Mouse (Mus musculus) stomach, postnatal 0 days (tissue): Measurements from ENCODE around the gene March2. TPM values are rescaled to one million over a fixed set of nuclear protein-coding genes. Genes with fewer than 3 reads are reported as not detected.

Experiments used
- ATAC-seq: fragments of 200-750 bp; cut with Nextera tagmentation; 2 replicates; pipeline ENCODE4 v1.8.0; 2017; ENCODE audit not compliant: low FRiP score, low TSS enrichment
- DNase-seq: peaks from one replicate; pipeline ENCODE4 v3.0.0-alpha.2; 2016; ENCODE audit warnings: low spot score
- H3K27ac ChIP-seq: fragments of 300-500 bp; sonication (generic); replicated peaks from 2 replicates; pipeline ENCODE4 v1.5.1; 2014; ENCODE audit warnings: mild to moderate bottlenecking, control low read depth
- H3K27me3 ChIP-seq: fragments of 300-500 bp; sonication (generic); 2 replicates; pipeline ENCODE4 v1.6.1; 2014; ENCODE audit warnings: low read length; ENCODE audit not compliant: control insufficient read depth, insufficient read depth
- H3K36me3 ChIP-seq: fragments of 300-500 bp; sonication (generic); 2 replicates; pipeline ENCODE4 v1.6.1; 2014; ENCODE audit warnings: low read length, mixed read lengths; ENCODE audit not compliant: control insufficient read depth, insufficient read depth
- H3K4me1 ChIP-seq: fragments of 300-500 bp; sonication (generic); replicated peaks from 2 replicates; pipeline ENCODE4 v1.6.1; 2014; ENCODE audit warnings: antibody characterized with exemption; ENCODE audit not compliant: control insufficient read depth, insufficient read depth
- H3K4me2 ChIP-seq: fragments of 300-500 bp; sonication (generic); replicated peaks from 2 replicates; pipeline ENCODE4 v1.6.1; 2014; ENCODE audit warnings: low read depth, mild to moderate bottlenecking, control low read depth, moderate library complexity
- H3K4me3 ChIP-seq: fragments of 300-500 bp; sonication (generic); 2 replicates; pipeline ENCODE4 v1.5.1; 2014; ENCODE audit warnings: low read depth, low read length, control low read depth
- H3K9ac ChIP-seq: fragments of 300-500 bp; sonication (generic); 2 replicates; pipeline ENCODE4 v1.6.1; 2014; ENCODE audit warnings: mild to moderate bottlenecking, low read length, control low read depth, mixed read lengths
- H3K9me3 ChIP-seq: fragments of 300-500 bp; sonication (generic); 2 replicates; pipeline ENCODE4 v1.6.1; 2016; ENCODE audit warnings: low read length; ENCODE audit not compliant: control insufficient read depth
- CTCF ChIP-seq: IDR thresholded peaks from 2 replicates; pipeline ENCODE4 v1.5.1; 2016; ENCODE audit warnings: antibody characterized with exemption, low read depth, mild to moderate bottlenecking, moderate library complexity
- EP300 ChIP-seq: optimal IDR thresholded peaks from 2 replicates; pipeline ENCODE3; 2016; ENCODE audit warnings: antibody characterized with exemption
- WGBS: fragments of 180-500 bp; shearing (Covaris S2); extraction: QIAGEN DNeasy Blood & Tissue Kit; methylation state at CpG from one replicate; pipeline ENCODE4 v1.1.7; 2014; 5-methylcytosine and 5-hydroxymethylcytosine counted together
- polyA plus RNA-seq: library from polyadenylated mRNA; unstranded; fragments of >200 nt; fragmentation: Nextera tagmentation; extraction: Ambion mirVana; gene quantifications from 2 replicates; pipeline ENCODE4 v1.2.1, GENCODE M21; 2015

The March2 gene
- polyA plus RNA-seq, 1 experiment from 2014 or later, result 51.1 TPM

DNA sequence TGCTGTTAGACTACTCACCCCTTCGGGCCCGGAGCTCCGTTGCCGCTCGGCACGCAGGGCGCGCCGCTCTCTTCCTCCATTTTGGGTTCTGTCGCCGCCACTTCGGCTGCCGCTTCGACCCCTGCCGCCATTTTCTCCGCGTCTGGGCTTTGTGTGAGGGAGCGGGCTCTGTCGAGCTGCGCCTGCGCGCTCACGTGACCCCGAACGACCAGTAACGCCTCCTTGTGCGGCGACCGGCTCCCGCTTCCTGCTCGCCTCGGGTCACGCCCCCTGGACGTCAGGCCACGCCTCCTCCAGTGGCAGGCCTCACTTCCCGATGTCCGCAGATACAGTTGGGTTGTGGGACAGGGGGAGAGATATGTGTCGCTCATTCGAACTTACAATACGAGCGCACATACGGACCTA, 33.2 kb downstream of the March2 start:
- peak overlapping the region; percentile 94 for H3K4me3 ChIP-seq
- no peaks in the 10 kb centered on the region for H3K9me3 ChIP-seq
- H3K4me2 ChIP-seq, result peak overlapping the region; percentile 87
- peak overlapping the region; percentile 97 for H3K27ac ChIP-seq
- peaks cover 3% of the 10 kb centered on the region; the same call in 1 of the 2 replicates for H3K4me1 ChIP-seq
- DNase-seq, result peak; percentile 98
- H3K27me3 ChIP-seq, result no peaks in the 10 kb centered on the region
- peak; percentile 28; the same call in 1 of the 2 replicates for TF ChIP-seq CTCF
- TF ChIP-seq EP300, result no peak
- WGBS, result under 1% methylated on average over 42 of the region's 42 CpGs
- H3K9ac ChIP-seq, result peak overlapping the region; percentile 99
- peaks cover 2% of the 10 kb centered on the region; the same call in 1 of the 2 replicates for H3K36me3 ChIP-seq
- peak; percentile 98 for ATAC-seq

DNA sequence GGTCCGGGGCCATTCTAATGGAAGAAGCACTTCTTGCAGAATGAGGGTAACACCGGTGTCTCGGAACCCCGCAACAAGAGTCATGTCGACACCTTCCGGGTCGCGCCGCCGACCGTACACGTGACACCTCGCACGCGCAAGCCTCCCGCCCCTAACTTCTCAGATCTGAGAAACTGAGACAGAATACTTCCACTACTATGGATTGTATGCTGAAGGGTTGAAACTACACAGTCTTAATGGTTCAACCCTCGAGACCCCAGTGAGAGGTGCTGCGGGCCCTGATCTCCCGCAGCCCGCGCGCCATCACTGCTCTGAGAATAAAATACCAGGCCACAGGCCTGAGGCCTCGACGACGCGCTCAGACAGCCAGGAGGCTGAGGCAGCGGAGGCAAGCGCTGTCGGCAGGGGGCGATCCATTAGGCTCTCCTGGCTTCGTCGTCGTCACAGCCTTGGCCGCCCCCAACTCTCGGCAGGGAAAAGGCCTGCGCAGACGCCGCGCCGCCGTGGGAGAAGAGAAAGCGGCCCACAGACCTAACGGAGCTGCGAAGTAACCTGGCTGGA, 33.7 kb downstream of the March2 start:
- peak; percentile 76 for ATAC-seq
- no peak for TF ChIP-seq EP300
- peak; percentile 66 for TF ChIP-seq CTCF
- H3K4me3 ChIP-seq, result peak overlapping the region; percentile 94
- H3K36me3 ChIP-seq, result peaks cover 2% of the 10 kb centered on the region; the same call in 1 of the 2 replicates
- under 1% methylated on average over 43 of the region's 44 CpGs for WGBS
- H3K9ac ChIP-seq, result peak overlapping the region; percentile 99
- peaks cover 3% of the 10 kb centered on the region; the same call in 1 of the 2 replicates for H3K4me1 ChIP-seq
- peak overlapping the region; percentile 97 for H3K27ac ChIP-seq
- H3K4me2 ChIP-seq, result peak overlapping the region; percentile 87
- DNase-seq, result peak; percentile 73
- no peaks in the 10 kb centered on the region for H3K27me3 ChIP-seq
- H3K9me3 ChIP-seq, result no peaks in the 10 kb centered on the region

DNA sequence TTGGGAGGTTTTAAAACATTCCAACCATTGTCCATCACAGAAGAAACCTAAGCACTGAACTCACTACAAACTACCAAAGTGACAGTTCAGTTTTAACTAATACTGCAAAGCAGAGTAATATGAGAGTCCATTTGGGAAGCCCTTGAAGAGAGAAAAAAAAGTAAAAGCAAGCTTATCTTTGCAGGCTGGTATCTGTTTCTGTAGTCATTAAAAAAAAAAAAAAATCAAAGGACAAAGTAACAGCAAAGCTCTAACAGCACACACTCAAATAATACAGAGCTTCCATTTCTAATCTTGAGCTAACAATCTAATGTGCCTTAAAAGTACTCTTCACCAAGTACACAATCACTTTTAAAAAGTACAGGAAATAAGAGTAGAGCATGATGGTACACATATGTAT, 36.7 kb downstream of the March2 start:
- H3K4me3 ChIP-seq, result no peak overlapping the region
- no peaks in the 10 kb centered on the region for H3K27me3 ChIP-seq
- H3K9ac ChIP-seq, result no peak overlapping the region
- no peak overlapping the region for H3K4me2 ChIP-seq
- no peak overlapping the region for H3K27ac ChIP-seq
- H3K4me1 ChIP-seq, result peaks cover 3% of the 10 kb centered on the region; the same call in 1 of the 2 replicates
- TF ChIP-seq EP300 (no peak), CTCF (no peak)
- ATAC-seq, result no peak
- H3K9me3 ChIP-seq, result no peaks in the 10 kb centered on the region
- H3K36me3 ChIP-seq, result peaks cover 2% of the 10 kb centered on the region; the same call in 1 of the 2 replicates
- DNase-seq, result no peak

DNA sequence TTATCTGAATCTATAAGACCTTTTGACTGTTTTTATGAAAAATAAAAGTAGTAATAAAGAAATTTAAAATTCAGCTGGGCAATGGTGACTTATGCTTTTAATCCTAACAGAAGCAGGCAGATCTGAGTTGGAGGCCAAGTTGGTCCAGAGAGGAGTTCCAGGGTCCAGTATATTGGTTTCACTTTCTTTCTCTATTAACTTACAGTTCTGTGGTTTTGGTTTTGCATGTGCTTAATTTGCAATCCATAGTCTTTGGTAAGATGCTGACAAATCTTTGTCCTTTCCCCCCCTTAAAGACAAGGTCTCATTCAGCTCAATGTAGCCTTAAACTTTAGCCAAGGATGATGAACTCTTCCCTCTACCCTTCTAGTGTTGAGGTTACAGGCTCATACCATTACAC, 39.7 kb downstream of the March2 start:
- H3K36me3 ChIP-seq, result peaks cover 6% of the 10 kb centered on the region; the same call in 1 of the 2 replicates
- no peaks in the 10 kb centered on the region for H3K27me3 ChIP-seq
- no peak for TF ChIP-seq CTCF
- no peaks in the 10 kb centered on the region for H3K4me1 ChIP-seq
- no peak overlapping the region for H3K9ac ChIP-seq
- ATAC-seq, result no peak
- no peaks in the 10 kb centered on the region for H3K9me3 ChIP-seq
- H3K4me2 ChIP-seq, result no peak overlapping the region
- H3K27ac ChIP-seq, result no peak overlapping the region
- H3K4me3 ChIP-seq, result no peak overlapping the region
- no peak for DNase-seq

DNA sequence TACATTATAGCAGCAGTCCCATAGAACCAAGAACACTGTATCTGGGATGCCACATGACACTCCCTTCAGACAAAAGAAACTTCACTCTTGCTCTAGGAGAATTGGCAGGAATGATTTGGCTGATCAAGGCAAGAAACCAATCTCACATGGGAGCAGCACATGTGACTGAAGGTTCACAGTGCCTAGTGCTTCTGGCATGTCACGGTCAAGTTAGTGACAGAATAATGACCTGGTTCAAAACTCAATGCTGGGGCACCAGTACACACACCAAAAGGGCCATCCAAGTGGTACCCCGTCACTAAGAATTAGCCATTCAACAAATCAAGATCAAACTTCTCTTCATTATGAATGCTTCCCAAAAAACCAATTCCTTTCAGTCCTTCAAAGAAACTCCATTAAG, 42.4 kb downstream of the March2 start:
- ATAC-seq (no peak), DNase-seq (no peak)
- Histone ChIP-seq H3K4me3 (no peak overlapping the region), H3K4me2 (no peak overlapping the region), H3K36me3 (0 out of 2 replicates have a peak, but pooled peaks cover 4% of the 10 kb centered on the region), H3K9me3 (no peaks in the 10 kb centered on the region), H3K9ac (no peak overlapping the region), H3K27ac (no peak overlapping the region), H3K27me3 (no peaks in the 10 kb centered on the region), H3K4me1 (no peaks in the 10 kb centered on the region)
- WGBS, result 98% methylated on average over 2 of the region's 2 CpGs
- TF ChIP-seq CTCF (no peak), EP300 (no peak)

DNA sequence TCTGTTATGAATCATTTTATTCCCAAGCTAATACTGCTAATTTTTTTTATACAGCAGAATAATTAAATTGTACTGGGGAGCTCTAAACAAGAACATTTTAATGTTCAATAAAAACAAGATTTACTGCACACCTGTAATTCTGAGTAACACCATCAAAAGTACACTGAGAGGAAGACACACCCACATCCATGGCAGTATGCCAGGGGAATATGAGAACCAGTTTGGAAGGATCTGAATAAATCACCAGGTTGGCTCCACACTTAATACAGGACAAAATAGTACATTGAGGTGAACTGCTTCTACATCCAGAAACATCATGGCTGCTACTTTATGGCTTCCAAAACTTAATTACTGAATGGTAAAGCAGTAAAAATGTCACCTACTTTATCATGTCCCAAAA, 43.0 kb downstream of the March2 start:
- no peak for TF ChIP-seq EP300
- TF ChIP-seq CTCF, result no peak
- Histone ChIP-seq H3K4me2 (no peak overlapping the region), H3K9ac (no peak overlapping the region), H3K36me3 (0 out of 2 replicates have a peak, but pooled peaks cover 4% of the 10 kb centered on the region), H3K4me3 (no peak overlapping the region), H3K27ac (no peak overlapping the region), H3K9me3 (no peaks in the 10 kb centered on the region), H3K4me1 (0 out of 2 replicates have a peak, but pooled peaks cover 2% of the 10 kb centered on the region), H3K27me3 (no peaks in the 10 kb centered on the region)
- DNase-seq (peak; percentile 69), ATAC-seq (no peak)
